Comparison of ENCODE assay signal across 9 mouse cellular contexts in the genomic region with DNA sequence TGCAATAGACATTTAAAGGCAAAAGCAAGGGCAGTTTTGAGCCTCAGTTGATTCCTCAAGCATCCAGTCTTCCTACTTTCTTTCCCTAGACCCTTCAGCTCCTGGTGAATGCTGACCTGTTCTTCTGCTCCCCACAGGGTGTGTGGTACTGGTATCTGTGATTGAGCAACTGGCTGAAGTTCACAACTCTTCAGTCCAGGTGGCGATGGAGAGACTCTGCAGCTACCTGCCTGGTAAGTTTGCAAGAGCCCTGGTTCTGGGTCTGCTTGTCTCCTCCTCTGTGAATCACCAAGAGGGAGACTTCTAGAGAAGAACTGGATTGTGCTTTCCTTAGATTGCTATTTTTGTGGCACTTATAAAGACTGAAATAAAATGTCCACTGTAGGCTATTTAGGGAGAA.
"Had no signal": no experiment of that assay in that cellular context is flagged by ENCODE, and none has a peak within 500 bp of the region (broad histone marks: within the 10 kb centered on the region; RNA-seq: fewer than 3 reads in every experiment).

No protein-coding gene starts in this region.

- ATAC-seq: midbrain, embryonic 13.5 days had no signal

- H3K4me2 ChIP-seq: limb, embryonic 15.5 days; liver, embryonic 13.5 days; lung, embryonic 15.5 days; midbrain, embryonic 13.5 days; neural tube, embryonic 12.5 days had no signal

- H3K9me3 ChIP-seq: limb, embryonic 15.5 days; liver, embryonic 13.5 days; lung, embryonic 15.5 days; midbrain, embryonic 13.5 days; neural tube, embryonic 12.5 days had no signal

- H3K27ac ChIP-seq: limb, embryonic 15.5 days; liver, embryonic 13.5 days; lung, embryonic 15.5 days; midbrain, embryonic 13.5 days; neural tube, embryonic 12.5 days had no signal

- H3K27me3 ChIP-seq: limb, embryonic 15.5 days; liver, embryonic 13.5 days; lung, embryonic 15.5 days; midbrain, embryonic 13.5 days; neural tube, embryonic 12.5 days had no signal

- H3K36me3 ChIP-seq: limb, embryonic 15.5 days; liver, embryonic 13.5 days; lung, embryonic 15.5 days; midbrain, embryonic 13.5 days; neural tube, embryonic 12.5 days had no signal

- DNase-seq: kidney, adult 8-10 months; kidney, postnatal 25 days; liver, embryonic 13.5 days; thymus, adult 18-20 months; thymus, postnatal 14 days had no signal

- H3K4me1 ChIP-seq: limb, embryonic 15.5 days; liver, embryonic 13.5 days; lung, embryonic 15.5 days; midbrain, embryonic 13.5 days; neural tube, embryonic 12.5 days had no signal

- H3K9ac ChIP-seq: limb, embryonic 15.5 days; liver, embryonic 13.5 days; lung, embryonic 15.5 days; midbrain, embryonic 13.5 days; neural tube, embryonic 12.5 days had no signal

- H3K4me3 ChIP-seq: limb, embryonic 15.5 days; liver, embryonic 13.5 days; lung, embryonic 15.5 days; midbrain, embryonic 13.5 days; neural tube, embryonic 12.5 days had no signal
